Mouse (Mus musculus): ENCODE data around the gene Gid8. TPM values are rescaled to one million over a fixed set of nuclear protein-coding genes. Genes with fewer than 3 reads are reported as not detected.
"Not testable (repeated sequence)": the region's sequence is repeated elsewhere in the genome, so short reads cannot be mapped to it uniquely, and the experiment has no call there.

Gene Gid8
- total RNA-seq, 4 experiments from 2014 or later, result 57.7 to 66.1 (median 60.0) TPM

DNA sequence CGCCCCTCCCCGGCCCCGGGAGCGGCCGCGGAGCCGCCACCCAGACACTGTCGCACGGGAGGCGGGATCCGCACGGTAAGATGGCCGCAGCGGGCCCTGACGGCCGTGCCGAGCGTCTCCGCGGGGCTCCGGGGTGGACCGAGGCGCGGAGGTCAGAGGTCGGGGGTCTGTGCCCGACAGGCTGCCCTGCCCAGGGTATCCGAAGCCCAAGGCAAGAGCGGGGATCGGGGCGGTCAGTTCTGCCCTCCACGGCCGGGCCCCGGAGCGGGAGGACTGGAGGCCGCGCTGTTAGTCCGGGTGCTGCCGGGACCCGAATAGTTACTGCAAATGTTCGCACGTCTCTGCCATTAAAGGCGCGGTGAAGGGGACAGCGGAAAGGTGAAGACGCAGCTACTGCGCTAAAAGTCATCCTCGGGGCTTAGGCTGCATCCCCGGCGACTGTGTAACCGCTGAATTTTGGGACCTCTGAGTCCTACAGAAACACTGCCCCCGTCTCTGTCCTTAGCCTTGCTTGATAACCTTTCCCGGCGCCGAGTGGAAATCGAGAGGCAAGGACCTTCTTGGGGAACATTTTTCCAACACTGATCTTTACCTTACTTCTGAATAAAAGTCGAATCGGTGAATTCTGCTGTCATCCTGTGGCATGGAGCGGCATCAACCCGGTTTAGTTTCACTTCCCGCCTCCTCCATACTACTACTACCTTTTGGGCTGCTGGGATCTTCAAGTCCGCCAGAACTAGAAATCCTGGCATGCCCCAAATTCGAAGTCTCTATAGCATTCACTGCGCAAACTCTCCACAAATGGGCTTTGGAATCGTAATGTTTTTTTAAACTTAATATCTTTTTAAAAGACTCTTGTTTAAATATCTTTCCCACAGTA is 599 bp downstream of the Gid8 start:
- DNase-seq (ENCODE audit: low spot score in 2 of 2), result no peak

DNA sequence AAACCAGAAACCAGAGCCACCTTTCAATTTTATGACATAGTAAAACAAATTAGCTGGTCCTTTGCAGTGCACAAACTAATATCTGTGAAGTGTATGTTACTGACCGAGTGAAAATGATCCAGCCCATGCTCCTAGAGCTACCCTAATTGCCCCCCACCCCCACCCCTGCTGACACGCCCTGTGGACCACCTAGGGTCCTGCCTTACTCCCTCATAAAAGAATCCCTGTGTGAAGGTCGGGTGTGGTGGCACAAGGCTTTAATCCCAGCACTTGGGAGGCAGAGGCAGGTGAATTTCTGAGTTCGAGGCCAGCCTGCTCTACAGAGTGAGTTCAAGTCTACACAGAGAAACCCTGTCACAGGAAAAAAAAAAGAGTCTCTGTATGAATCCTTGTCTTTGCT is 1.6 kb downstream of the Gid8 start:
- DNase-seq (ENCODE audit: low spot score in 2 of 2), result no peak

DNA sequence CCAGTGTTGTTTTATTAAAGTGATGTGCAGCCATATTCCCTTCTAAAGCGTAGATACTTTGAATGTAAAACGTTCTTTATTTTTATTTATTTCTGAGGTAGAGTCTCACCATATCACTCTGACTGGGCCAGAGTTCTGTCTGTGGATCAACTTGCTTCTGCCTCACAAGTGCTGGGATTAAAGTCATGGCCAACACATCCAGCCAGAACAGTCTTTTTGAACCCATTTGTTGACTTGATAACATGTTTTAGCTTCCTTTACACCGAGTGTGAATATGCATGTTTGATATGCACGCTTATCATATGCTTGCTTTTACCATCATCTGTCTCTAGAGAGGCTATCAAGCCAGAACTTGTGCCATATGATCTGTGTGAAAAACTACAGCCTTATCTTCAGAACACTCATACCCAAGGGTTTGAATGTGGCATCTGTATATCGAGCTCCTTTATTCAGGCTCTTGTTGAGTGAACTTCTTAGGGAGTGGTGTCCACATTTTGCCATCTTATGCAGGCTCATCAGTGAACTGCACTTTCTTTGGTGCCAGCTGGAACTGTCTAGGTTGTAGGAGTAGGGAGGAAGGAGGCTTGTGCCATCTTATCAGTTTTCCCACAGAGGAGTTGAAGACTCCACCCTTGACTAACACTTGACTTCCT is 2.2 kb downstream of the Gid8 start:
- no peak for DNase-seq (ENCODE audit: low spot score in 2 of 2)

DNA sequence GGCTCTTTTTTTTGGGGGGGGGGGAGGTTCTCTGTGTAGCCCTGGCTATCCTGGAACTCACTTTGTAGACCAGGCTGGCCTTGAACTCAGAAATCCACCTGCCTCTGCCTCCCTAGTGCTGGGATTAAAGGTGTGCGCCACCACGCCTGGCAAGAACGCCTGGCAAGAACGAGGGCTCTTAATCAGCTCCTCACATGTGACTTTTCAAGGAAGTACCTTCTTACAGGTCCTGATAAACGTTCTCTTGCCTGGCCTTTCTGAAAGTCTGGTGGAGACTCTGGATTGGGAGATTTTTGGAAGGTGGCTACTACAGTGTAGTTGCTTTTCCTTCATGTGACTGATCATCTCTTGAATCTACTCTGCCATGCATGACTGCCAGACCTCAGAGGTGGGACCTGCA is 12.8 kb downstream of the Gid8 start:
- not testable (repeated sequence) for DNase-seq (ENCODE audit: low spot score in 2 of 2)

DNA sequence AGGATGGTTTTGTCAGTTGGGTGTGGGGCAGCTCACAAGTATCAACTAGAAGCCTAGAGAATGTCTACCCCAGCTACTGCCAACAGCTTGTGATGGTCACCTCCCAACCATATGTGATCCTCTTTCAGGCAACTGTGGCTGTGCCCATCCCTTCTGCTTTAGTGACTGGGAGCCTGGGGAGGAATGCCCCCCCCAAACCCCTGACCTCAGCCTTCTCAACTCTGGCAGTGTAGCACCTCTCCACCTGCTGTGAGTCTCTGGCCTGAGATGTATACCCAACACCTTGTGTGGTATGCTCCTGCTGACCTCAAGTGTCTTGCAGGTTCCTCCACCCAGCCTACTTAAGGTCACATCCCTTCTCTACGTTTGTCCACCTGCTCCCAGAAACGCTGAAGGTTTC is 13.9 kb downstream of the Gid8 start:
- DNase-seq (ENCODE audit: low spot score in 2 of 2), result no peak

DNA sequence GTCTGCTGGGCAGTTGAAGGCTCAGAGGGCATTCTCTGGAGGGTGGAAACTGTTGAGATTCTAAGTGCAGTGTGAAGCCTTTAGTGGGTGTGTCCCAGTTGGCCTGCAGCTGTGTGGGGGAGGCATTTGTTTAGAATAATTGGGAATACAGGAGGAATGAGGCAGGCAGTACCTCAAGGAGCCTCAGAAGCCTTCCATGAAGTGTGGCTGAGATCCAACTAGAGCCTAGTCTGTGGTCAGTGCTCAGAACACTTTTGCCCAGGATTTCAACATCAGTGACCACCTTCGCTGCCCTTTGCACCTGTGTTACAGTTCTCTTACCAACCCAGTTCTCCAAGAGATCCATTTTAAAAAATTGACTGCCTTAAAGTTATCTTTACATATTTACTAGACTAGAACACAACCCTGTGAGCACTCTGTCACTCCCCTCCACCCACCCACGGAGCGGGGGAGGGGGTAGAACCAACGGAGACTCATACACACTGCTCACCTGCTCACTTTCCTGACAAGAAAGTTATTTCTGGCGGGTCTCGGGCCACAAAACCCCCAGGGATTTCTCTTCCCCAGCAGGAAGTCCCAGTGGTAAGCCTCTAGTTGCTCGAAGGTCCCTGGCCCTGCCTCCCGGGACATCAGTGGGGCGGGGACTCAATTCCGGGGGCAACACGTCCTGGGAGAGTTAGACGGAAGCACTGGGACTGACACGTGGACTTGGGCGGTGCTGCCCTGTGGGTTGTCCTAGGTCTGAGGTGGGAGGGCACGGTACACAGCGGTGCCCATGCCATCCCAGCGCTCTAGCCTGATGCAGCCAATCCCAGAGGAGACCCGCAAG is 14.9 kb downstream of the Gid8 start, which contains the start of gene Slc17a9:
Gene Slc17a9 (plus strand): TSS at position 679 of the 829 bp plus-strand sequence.
- no peak for DNase-seq (ENCODE audit: low spot score in 2 of 2)

DNA sequence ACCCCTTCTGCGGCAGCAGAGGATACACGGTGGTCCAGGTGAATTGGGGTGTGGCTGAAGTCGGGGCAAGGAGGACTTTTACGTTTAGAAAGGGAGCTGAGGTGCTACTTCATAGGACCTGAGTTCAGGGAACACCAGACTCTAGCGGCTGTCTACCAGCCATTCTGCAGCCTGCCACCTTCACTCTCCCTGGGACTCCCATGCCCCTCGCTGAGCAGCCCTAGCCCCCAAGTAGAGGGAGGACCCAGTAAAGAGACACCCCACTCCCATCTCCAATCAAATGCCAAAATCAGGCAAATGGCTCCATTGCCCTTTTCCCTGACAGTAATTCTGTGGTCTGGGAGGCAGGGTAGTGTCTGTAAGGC is 15.5 kb downstream of the Gid8 start:
- no peak for DNase-seq (ENCODE audit: low spot score in 2 of 2)

DNA sequence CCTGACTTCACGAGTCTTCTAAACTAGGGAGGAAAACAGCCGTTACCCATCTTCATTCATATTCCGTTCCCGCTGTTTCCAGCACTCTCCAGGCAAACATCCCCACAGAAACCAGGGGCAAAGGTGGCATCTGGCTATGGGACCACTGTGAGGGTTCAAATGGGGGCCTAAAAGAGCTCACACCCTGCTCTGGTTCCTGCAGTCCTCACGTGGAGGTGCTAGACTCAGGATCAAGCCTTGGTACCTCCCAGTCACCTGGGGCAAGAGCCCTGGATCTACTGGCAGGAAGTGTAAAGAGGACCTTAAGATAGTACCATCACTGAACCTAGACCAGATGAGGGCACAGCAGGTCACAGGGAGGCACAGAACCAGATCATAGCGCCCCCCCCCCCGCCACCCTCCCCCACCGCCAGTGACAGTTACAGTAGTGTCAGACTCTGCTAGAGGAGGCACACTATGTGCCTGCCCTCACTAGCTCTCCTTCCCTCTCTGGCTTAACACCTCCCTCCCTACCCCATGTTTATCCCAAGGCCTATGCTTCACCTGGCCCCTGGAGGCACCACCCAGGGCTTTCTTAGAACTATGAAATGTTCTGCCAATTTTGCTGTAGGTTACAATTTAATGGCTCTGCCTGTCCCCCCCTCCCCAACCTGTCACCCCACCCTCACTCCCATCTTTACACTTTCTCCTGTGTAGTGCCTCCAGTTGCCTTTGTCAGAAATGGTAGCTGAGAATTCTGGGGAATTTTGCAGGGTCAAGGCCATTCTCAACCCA is 16.1 kb downstream of the Gid8 start:
- DNase-seq (ENCODE audit: low spot score in 2 of 2), result no peak

DNA sequence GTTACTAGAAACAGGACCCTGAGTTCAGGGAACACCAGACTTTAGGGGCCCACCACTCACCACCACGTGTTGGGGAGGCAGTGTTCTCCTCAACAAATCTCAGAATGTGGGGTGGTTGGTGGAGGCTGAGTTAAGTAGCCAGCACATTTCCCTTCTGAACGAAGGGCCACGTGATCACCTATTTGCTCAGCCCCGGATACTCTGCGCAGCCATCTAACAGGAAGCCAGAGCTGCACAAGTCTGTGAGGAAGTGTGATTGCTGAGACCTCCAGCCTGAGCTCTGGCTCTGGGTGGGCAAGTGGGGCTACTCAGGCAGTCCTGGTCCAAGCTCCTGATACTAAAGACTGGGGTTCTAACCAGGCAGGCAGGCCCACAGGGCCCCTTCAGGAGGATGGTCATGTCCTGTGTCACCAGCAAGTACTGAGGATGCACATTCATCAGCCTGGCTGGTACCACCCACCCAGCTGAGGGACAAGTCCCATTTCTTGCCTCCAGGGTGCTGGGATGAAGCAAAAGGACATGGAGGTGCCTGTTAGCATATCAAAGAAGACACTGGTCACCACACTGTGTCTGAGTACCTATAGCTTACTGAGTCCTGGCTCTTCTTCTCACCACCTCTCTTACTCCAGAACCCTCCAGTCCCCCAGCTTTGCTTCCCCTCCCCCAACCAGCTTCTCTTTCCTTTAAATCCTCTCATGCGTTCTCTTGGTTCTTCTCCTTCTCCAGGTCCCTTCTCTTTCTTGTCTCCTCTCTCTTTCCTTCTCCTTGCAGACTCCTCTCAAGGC is 16.9 kb downstream of the Gid8 start:
- DNase-seq (ENCODE audit: low spot score in 2 of 2), result no peak

DNA sequence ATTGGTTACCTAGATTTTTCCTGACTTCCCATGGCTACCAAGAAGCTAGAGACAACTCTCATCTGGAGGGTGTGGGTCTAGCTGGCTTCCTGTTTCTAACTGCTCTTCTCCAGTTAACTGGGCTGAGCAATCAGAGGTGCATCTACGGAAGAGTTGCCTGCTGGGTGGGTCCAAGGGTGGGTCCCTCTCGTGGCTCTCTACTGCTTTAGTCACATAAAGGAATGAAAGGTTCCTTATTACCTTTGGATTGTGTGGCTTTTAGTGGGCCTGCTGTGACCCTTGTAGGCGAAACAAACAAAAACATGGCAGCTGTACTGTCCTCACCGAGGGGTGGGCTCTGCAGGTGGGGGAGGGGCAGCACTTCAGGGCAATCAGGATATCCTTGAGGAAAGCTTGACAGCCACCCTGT is 17.7 kb downstream of the Gid8 start:
- no peak for DNase-seq (ENCODE audit: low spot score in 2 of 2)

DNA sequence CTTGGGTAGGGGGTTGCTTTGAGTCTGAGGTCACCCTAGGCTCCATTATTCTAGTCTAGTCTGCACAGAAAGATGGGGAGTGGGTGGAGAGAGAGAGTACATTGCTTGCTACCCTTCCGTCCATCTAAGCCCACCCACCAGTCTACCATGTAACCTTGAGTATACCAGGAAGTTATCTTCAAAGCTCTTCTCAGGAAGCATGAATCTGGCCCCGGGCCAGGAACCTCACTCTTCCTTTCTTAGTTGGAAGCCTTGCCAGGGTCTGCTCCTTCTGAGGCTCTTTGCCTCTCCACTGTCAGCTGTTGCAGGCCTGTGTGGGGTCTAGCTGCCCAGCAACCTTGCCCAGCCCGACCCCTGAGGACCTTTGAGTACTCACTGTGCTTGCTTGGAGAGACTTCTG is 21.1 kb downstream of the Gid8 start:
- no peak for DNase-seq (ENCODE audit: low spot score in 2 of 2)

DNA sequence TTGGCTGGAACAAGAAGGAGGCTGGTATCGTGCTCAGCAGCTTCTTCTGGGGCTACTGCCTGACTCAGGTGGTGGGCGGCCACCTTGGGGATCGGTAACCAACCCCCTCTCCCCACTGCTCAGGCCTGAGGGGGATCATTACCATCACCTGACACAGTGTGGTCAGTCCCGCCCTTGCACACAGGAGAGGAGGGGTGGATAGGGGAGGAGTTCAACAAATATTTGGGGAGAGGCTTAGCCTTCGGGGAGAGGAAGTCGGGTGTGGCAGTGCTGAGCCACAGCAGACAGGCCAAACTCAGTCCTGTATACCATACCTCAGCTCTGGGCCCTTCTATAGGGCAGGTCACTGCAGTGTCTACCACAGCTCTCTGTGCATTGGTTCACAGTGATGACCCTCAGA is 22.1 kb downstream of the Gid8 start:
- DNase-seq (ENCODE audit: low spot score in 2 of 2), result no peak

DNA sequence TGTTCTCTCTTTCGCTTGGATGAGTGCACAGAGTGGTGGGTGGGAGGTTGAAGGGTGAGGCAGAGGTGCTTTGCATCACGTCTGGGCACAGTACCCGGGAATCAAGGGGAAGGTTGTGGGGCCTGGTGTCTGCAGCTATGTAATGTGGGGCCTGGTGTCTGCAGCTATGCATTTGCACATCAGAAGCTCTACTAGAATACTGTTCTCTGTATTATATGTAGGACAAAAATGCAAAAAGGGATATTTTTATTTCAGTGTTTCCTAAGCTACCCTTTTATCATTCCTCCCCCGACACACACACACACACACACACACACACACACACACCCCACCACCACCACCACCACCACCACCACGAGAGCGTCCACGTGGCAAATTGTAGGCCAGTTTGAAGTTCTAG is 25.3 kb downstream of the Gid8 start:
- no peak for DNase-seq (ENCODE audit: low spot score in 2 of 2)

DNA sequence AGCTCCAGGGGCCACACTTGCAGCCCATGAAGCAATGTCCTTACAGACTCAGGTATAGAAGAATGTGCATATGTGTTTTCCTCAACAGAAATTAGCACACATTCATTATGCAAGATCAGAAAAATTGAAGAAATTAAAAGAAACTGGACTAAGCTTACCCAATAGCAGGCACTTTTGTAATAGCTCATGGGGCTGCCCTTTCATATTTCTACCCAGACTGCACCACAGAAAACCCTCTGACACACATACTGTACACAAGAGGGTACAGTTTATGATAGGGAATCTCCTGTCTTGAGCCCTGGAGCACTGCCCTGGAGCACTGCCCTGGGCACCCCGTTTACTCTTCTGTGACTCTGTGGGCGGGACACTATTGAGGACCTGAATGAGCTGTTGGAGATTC is 28.1 kb downstream of the Gid8 start:
- DNase-seq (ENCODE audit: low spot score in 2 of 2), result no peak

DNA sequence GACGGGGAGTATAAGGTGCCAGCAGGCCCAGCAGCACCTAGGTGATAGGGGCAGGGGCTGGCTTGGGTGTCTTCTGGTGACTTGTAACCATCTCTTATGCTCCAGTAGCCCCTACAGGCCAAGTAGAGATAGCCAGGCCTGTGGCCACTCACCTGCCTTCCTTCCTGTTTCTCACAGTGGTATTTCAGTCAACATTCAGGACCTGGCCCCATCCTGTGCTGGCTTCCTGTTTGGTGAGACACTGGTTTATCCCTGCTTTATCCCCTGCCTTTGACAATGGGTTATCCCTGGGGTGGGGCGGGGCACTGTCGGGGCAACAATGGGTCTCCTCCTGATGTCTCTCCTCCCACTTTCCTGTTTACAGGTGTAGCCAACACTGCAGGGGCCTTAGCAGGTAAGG is 30.4 kb downstream of the Gid8 start:
- no peak for DNase-seq (ENCODE audit: low spot score in 2 of 2)

DNA sequence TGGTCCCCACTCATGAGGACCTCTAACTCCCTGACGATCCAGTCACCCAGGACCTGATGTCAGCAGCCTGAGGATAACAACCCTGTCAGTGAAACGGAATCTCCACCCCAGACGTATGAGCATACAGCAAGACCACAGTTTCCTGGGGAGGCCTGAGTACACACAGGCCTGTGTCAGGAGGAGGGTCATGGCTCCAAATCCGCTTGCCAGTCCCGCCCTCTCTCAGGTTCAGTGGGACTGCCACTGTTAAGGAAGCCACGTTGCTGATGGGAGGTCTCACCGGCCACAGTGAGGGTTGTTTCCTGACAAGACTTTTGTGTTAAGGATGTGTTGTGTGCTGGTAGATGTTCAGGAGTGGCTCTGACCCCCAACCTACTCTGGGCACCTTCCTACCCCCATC is 31.5 kb downstream of the Gid8 start:
- no peak for DNase-seq (ENCODE audit: low spot score in 2 of 2)

DNA sequence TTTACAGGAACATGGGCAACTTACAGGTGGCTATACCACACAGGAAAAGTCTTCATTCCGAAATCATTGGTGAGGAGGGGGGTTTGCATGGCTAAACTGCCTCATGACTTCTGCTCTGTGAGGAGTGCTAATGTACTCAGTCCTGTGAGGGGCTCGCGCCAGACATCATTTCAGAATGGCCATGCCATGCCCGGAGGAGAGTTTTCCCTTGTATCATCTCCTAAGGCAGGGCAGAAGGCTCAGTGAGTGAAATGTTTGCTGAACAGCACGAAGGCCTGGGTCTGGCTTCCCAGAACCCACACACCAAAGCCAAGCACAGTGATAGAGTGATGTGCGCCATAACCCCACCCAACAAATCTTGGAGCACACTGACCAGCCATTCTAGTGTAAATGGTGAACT is 32.9 kb downstream of the Gid8 start:
- no peak for DNase-seq (ENCODE audit: low spot score in 2 of 2)

DNA sequence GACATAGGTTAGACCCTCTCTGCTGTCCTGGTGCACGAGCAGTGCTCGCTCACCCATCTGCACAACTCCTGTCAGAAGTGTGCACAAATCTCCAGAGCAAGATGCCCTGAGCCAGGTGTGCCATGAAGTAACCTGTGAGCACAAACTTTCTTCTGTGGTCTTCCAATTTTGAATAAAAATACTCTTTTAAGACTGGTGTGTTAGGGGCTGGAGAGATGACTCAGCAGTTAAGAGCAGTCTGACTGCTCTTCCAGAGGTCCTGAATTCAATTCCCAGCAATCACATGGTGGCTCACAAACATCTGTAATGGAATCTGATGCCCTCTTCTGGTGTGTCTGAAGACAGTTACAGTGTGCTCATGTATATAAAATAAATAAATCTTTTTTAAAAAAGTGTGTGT is 33.4 kb downstream of the Gid8 start:
- DNase-seq (ENCODE audit: low spot score in 2 of 2), result no peak

DNA sequence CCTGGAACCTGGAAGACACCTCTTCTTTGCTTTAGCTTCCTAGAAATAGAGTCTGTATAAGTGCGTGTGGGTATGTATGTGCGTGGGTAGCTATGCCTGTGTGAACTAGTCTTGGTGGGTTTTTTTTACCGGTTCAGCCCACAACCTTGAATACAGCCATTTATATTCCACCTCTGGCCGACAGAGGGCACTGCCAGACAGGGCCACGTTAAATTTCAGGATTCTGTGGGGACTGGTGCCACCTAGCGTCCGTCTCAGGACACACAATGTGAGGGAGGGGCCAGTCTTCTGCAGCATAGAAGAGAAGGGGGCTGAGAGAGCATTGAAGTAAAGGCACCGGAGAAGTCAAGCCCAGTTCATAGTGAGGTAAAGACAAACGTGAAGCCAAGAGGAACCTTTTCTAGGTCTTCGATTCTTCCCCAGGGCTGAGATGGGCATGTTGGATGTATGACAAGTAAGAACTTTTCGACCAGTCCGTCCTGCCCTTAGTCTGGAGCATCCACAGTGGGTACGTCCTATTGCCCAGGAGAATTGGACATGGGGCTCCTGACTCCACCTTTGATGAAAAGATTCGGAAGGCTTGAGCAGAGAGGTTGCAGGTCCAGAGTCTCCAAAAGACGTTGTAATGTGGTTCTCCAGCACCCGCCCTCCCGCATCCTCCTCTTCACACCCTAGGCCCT is 35.5 kb downstream of the Gid8 start:
- peak; percentile 52 to 85 for DNase-seq (ENCODE audit: low spot score in 2 of 2)
